Comparison of ENCODE assay signal across 9 mouse cellular contexts in the genomic region with DNA sequence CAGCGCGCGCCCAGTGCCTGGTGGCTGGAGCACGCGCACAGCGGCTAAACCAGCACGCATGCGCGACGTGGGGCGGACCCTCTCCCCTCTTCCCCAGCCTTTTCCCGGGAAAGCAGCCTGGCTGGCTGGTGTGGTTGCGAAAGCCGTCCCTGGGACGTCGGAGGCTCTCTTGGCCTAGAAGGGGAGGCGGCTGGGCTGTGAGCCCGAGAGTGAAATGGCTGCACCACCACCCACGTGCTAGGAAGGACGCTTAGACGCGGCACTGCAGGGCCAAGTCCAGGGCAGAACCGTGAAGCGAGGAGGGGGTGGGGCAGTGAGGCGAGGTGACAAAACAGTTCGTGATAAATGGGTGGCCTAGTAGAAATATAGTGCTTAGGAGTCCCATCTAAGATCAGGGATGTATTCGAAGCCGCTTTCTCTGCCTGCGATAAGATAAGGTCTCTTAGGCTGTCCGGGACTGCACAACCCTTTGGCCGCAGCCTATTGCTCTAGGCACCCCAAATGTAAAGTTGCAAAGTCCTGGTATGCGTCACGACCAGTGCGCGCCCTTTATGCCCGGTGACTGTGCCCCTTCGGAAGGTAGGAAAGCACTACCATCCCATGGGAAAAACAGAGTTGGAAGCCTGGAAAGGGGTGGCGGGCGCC. TPM values are rescaled to one million over a fixed set of nuclear protein-coding genes. Genes with fewer than 3 reads are reported as not detected.
DNase-seq lines count a peak whose midpoint lies in the region; ATAC-seq and TF ChIP-seq lines count a peak whose summit lies in the region.
"Had no signal": no experiment of that assay in that cellular context is flagged by ENCODE, and none has a peak within 500 bp of the region (broad histone marks: within the 10 kb centered on the region; RNA-seq: fewer than 3 reads in every experiment).

No protein-coding gene starts in this region.

- H3K27ac ChIP-seq in heart, postnatal 0 days (ENCODE audit: low read depth), result no peak overlapping the region
- H3K27ac ChIP-seq in stomach, embryonic 15.5 days, result no peak overlapping the region

- H3K9ac ChIP-seq in heart, postnatal 0 days (replicated peaks; ENCODE audit: low read depth, low read length), result no peak overlapping the region
- no peak overlapping the region for H3K9ac ChIP-seq in stomach, embryonic 15.5 days

- DNase-seq in gastrocnemius, postnatal 25 days, result peak; percentile 70
- no peak for DNase-seq in gastrocnemius, adult 18-20 months (ENCODE audit: low spot score)
- peak; percentile 87 for DNase-seq in embryo, embryonic 10 days (ENCODE audit: low spot score)
- DNase-seq in heart, postnatal 0 days (ENCODE audit: low spot score), result peak; percentile 20
- DNase-seq in kidney, postnatal 10 days, result peak; percentile 80
- peak; percentile 78 to 91 for DNase-seq in lung, postnatal 4 days

- peaks cover 8% of the 10 kb centered on the region for H3K4me1 ChIP-seq in heart, postnatal 0 days (ENCODE audit: control insufficient read depth, insufficient read depth)
- H3K4me1 ChIP-seq in stomach, embryonic 15.5 days, result peaks cover 39% of the 10 kb centered on the region

- TF ChIP-seq CTCF in heart, postnatal 0 days (IDR thresholded peaks at IDR 0.05; ENCODE audit: low read depth), result no peak

- H3K9me3 ChIP-seq in heart, postnatal 0 days (replicated peaks; ENCODE audit: control insufficient read depth, low read length), result no peaks in the 10 kb centered on the region
- H3K9me3 ChIP-seq in stomach, embryonic 15.5 days, result no peaks in the 10 kb centered on the region

- H3K4me3 ChIP-seq in heart, postnatal 0 days (ENCODE audit: low read depth, low read length), result peak overlapping the region; percentile 15
- peak overlapping the region; percentile 31 for H3K4me3 ChIP-seq in stomach, embryonic 15.5 days (replicated peaks)

- 0 out of 2 replicates have a peak, but pooled peaks have one; percentile 22 for ATAC-seq in heart, postnatal 0 days (ENCODE audit: insufficient read depth, low read depth)
- 0 out of 2 replicates have a peak, but pooled peaks have one; percentile 23 for ATAC-seq in stomach, embryonic 15.5 days (ENCODE audit: insufficient read depth, low FRiP score, low read depth)
- ATAC-seq in activated CD4-positive, CD25-positive, alpha-beta regulatory T cell, adult 4 months, result no peak

- H3K27me3 ChIP-seq in heart, postnatal 0 days (ENCODE audit: control insufficient read depth, insufficient read depth, low read length), result peaks cover 98% of the 10 kb centered on the region
- peaks cover 99% of the 10 kb centered on the region for H3K27me3 ChIP-seq in stomach, embryonic 15.5 days (replicated peaks)

- H3K4me2 ChIP-seq in heart, postnatal 0 days (ENCODE audit: low read depth, low read length), result peak overlapping the region; percentile 28
- H3K4me2 ChIP-seq in stomach, embryonic 15.5 days, result peak overlapping the region; percentile 55

- 2% methylated on average over 39 of the region's 39 CpGs for WGBS in heart, postnatal 0 days
- WGBS in stomach, embryonic 15.5 days, result 1% methylated on average over 39 of the region's 39 CpGs

- H3K36me3 ChIP-seq in heart, postnatal 0 days (replicated peaks; ENCODE audit: control insufficient read depth, insufficient read depth, low read length), result no peaks in the 10 kb centered on the region
- no peaks in the 10 kb centered on the region for H3K36me3 ChIP-seq in stomach, embryonic 15.5 days

- no peak for TF ChIP-seq EP300 in heart, postnatal 0 days (IDR thresholded peaks at IDR 0.05; ENCODE audit: low read depth)

RNA-seq across cellular contexts. Expression of a gene that starts 6.0 kb away (rescaled TPM):
- total RNA-seq in gastrocnemius, postnatal 25 days (2021), result 1 to 10 TPM; 1.4 to 1.8 TPM
- total RNA-seq in gastrocnemius, adult 18-20 months (2021), result 1 to 10 TPM; 2.6 to 3.5 TPM
- total RNA-seq in heart, postnatal 0 days (2014; rRNA removed; ENCODE audit: low replicate concordance), result 1.6 and 3.2 TPM in 2 replicates
- 5.1 and 7.0 TPM in 2 replicates for polyA plus RNA-seq in heart, postnatal 0 days (2015; fragmentation: Nextera tagmentation; extraction: Ambion mirVana)
- 6.9 and 7.2 TPM in 2 replicates for polyA plus RNA-seq in stomach, embryonic 15.5 days (2015; fragmentation: Nextera tagmentation; extraction: Ambion mirVana)
- 1 to 10 TPM; 5.3 to 7.5 TPM for polyA plus RNA-seq in activated CD4-positive, CD25-positive, alpha-beta regulatory T cell, adult 4 months (2017; shearing (Covaris generic))

RNA-seq across cellular contexts. Expression of a gene that starts 24.0 kb away (rescaled TPM):
- total RNA-seq in gastrocnemius, postnatal 25 days (2021), result 1 to 10 TPM in 1 of 2 experiments, under 1 TPM in 1; 0.69 to 1.4 TPM
- total RNA-seq in gastrocnemius, adult 18-20 months (2021), result 1 to 10 TPM in 1 of 2 experiments, under 1 TPM in 1; 0.85 to 1.0 TPM
- 1.8 and 13.0 TPM in 2 replicates for total RNA-seq in heart, postnatal 0 days (2014; rRNA removed; ENCODE audit: low replicate concordance)
- polyA plus RNA-seq in heart, postnatal 0 days (2015; fragmentation: Nextera tagmentation; extraction: Ambion mirVana), result 5.7 and 5.8 TPM in 2 replicates
- 21.3 and 24.8 TPM in 2 replicates for polyA plus RNA-seq in stomach, embryonic 15.5 days (2015; fragmentation: Nextera tagmentation; extraction: Ambion mirVana)
- polyA plus RNA-seq in activated CD4-positive, CD25-positive, alpha-beta regulatory T cell, adult 4 months (2017; shearing (Covaris generic)), result 1 to 10 TPM; 1.1 to 1.4 TPM

RNA-seq across cellular contexts. Expression of a gene that starts 39.3 kb away (rescaled TPM):
- total RNA-seq in gastrocnemius, postnatal 25 days (2021), result 1 to 10 TPM; 2.4 to 3.5 TPM
- 1 to 10 TPM; 1.6 to 2.5 TPM for total RNA-seq in gastrocnemius, adult 18-20 months (2021)
- 12.1 and 23.1 TPM in 2 replicates for total RNA-seq in heart, postnatal 0 days (2014; rRNA removed; ENCODE audit: low replicate concordance)
- 6.8 and 8.2 TPM in 2 replicates for polyA plus RNA-seq in heart, postnatal 0 days (2015; fragmentation: Nextera tagmentation; extraction: Ambion mirVana)
- polyA plus RNA-seq in stomach, embryonic 15.5 days (2015; fragmentation: Nextera tagmentation; extraction: Ambion mirVana), result 10.2 and 10.3 TPM in 2 replicates
- 1 to 10 TPM; 2.0 to 2.4 TPM for polyA plus RNA-seq in activated CD4-positive, CD25-positive, alpha-beta regulatory T cell, adult 4 months (2017; shearing (Covaris generic))

RNA-seq across cellular contexts. Expression of a gene that starts 58.7 kb away (rescaled TPM):
- total RNA-seq in gastrocnemius, postnatal 25 days (2021), result not detected
- not detected for total RNA-seq in gastrocnemius, adult 18-20 months (2021)
- total RNA-seq in heart, postnatal 0 days (2014; rRNA removed; ENCODE audit: low replicate concordance), result not detected in 2 replicates
- not detected in 2 replicates for polyA plus RNA-seq in heart, postnatal 0 days (2015; fragmentation: Nextera tagmentation; extraction: Ambion mirVana)
- not detected in 2 replicates for polyA plus RNA-seq in stomach, embryonic 15.5 days (2015; fragmentation: Nextera tagmentation; extraction: Ambion mirVana)
- polyA plus RNA-seq in activated CD4-positive, CD25-positive, alpha-beta regulatory T cell, adult 4 months (2017; shearing (Covaris generic)), result not detected
- total RNA-seq: ES-E14 had no signal
